Mouse (Mus musculus) testis, adult 2 months (tissue): Measurements from ENCODE around the gene Slc4a11.

Source experiments
- CTCF ChIP-seq: fragments of 200-500 bp; IDR thresholded peaks from 2 replicates; pipeline ENCODE4 v1.5.1; 2012; ENCODE audit warnings: low read depth, mild to moderate bottlenecking, inconsistent platforms, low read length, moderate library complexity; ENCODE audit not compliant: control insufficient read depth, insufficient read depth, insufficient replicate concordance
- POLR2A ChIP-seq: fragments of 200-500 bp; IDR thresholded peaks from 2 replicates; pipeline ENCODE4 v1.6.1; 2012; ENCODE audit warnings: low read depth, mild to moderate bottlenecking, inconsistent platforms, low read length, moderate library complexity; ENCODE audit not compliant: control insufficient read depth

- TF ChIP-seq POLR2A (no peak), CTCF (no peak)
Observed at GRCm38 (mm10) chr2:130731855-130732254, 34.5 kb upstream of the Slc4a11 start.
